Mouse (Mus musculus) erythroblast, embryonic 14.5 days (primary cell): ENCODE results near the gene Ppil6.

ENCODE experiments used
- GATA1 ChIP-seq: IDR thresholded peaks from 2 replicates; pipeline ENCODE4 v1.6.1; 2012; ENCODE audit warnings: low read length, inconsistent platforms, mixed read lengths
- TAL1 ChIP-seq: IDR thresholded peaks from 3 replicates; pipeline ENCODE4 v1.6.1; 2012; ENCODE audit warnings: low read length, inconsistent platforms, mixed read lengths

DNA sequence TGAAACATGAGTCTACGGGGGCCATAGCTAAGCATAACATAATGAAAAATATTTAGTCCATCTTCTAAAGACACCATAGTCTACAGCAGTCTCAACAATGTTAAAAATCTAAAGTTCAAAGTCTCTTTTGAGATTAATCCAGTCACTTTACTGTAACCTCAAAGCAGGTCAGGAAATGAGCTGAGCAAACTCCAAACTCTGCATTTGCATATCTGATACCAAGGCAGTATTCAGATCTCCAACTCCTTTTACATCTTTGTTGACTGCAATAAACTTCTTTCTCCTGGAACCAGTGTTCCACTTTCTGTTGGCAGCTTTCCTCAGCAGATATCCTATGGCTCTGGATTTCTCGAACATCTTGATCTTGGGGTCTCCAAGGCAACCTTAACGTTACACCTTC is 19.5 kb upstream of the Ppil6 start:
- TF ChIP-seq TAL1 (no peak), GATA1 (no peak)
